Mouse (Mus musculus): ENCODE data around the gene Itih4. TPM values are rescaled to one million over a fixed set of nuclear protein-coding genes. Genes with fewer than 3 reads are reported as not detected.

Gene Itih4
- polyA plus RNA-seq (2012) = not detected in 2 replicates

GRCm38 (mm10) chr14:30886204-30886603 is at the start of gene Itih4:
Gene Itih4 (plus strand): TSS chr14:30886476.

DNA sequence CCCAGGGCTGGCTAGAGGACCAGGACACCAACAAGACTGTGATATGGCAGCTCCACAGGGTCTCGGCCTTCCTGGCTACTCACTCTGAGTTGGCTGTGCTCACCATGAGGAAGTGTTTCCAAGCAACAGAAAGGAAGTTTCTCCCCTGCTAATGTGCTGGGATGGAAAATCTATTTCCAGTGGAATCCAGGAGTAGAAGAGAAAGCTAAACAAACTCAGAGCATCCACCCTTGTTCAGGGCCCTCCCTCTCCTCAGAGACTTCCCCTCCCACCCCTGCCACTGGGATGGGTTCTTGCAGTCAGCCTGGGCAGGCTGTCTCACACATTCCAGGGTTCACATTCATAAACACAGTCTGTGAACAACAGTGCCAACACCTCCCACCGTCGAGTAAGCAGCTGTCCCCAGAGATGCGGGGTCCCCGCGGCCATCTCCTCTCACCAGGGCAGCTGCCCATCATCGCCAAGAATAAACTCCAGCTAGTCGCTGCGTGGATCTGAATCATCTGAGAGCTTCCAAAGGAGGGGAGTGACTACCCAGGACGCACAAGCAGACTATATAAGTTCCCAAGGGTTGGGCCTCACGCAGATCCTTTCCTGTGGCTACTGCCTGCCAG is 7.2 kb upstream of the Itih4 start, which contains the start of gene Mustn1:
TSS of gene Mustn1 (plus strand) at position 243 of the 614 bp plus-strand sequence.

DNA sequence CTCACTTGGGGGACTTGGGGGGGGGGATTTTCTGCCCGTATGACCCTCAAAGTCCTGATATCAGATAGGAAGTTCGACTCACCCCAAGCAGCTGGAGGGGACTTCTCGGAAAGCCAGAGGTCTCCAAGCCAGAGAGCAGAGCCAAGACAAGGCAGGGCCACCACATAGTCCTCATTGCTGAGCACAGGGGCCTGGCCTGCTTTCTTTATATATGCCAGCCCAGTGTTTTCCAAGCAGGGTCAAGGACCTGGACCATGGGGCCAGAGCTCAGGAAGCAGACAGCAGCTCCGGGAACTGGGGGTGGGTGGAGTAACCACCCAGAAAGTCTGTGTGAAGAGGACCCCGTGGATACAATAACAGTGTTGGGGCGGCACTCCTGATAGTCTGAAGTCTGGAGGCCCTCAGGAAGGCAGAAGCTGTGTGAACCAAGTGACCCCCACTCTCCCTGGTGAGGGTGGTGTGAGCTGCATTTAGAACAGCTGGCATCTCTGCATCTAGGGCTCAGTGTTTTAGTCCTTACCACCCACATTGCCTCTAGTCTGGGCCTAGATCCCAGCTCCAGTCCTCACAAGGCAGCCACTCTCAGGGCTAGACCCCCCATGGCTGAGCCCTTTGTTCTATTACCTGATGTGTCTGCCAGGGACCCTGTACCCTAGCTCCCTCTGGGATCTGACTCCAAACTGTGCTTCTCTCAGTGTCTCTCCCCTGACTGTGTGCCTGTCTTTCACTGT is 37.3 kb downstream of the Itih4 start, which contains the start of gene Itih3:
TSS of gene Itih3 (minus strand) at position 386 of the 731 bp plus-strand sequence.

DNA sequence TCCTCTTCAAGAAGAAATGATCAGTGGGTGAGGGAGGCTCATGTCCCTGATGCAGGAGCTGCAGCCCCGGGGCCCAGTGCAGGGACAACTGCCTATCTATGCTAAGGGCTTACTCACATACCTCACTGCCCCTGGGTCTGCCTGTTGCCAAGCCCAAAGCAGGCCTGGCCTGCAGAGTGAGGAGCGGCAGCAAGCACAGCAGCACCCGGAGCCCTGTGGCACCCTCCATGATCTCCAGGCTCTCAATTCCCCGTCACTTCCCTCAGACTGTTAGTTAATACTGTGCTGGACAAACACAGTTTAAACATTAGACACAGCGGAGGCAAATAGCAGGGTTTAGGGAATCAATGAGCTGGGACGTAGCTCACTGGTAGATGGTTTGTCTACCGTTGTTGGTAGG is 56.8 kb downstream of the Itih4 start, which contains the start of gene Itih1:
TSS of gene Itih1 (minus strand) at position 252 of the 400 bp plus-strand sequence.

DNA sequence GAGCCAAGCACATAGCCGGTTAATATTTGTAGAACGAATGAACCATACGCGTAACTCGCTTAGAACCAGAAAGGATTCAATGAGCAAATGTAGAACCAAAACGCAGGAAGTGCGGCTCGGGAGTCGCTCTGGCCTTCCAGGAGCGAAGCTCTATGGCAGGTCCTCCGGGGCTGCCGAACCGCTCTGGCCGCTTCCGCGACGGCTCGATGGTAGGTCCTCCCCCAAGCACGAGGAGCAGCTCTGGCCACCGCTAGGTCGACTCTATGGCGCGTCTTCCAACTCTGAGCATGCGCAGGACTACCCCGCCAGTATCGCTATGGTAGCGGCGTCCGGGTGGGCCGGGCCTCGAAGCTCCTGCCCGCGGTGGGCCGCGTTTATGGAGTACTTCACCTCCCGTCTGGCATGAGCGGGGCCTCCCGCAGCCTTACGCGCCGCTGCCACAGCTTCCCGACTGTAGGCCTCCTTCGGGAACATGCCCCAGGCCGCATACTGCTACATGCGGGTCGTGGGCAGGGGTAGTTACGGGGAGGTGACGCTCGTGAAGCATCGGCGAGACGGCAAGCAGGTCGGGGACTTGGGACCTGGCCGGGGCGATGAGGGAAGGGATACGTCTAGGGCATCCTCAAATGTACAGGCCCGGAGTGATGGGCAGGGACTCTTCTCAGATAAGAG is 65.0 kb downstream of the Itih4 start, which contains the start of gene Nek4:
TSS of gene Nek4 (plus strand) at position 224 of the 672 bp plus-strand sequence.

Other genes starting within 250 kb of the Itih4 start
- 4.5 and 5.6 TPM in 2 replicates for gene Rft1, start 232.1 kb upstream of the Itih4 start, polyA plus RNA-seq (2012)
- 2.3 and 2.8 TPM in 2 replicates for gene Sfmbt1, start 171.6 kb upstream of the Itih4 start, polyA plus RNA-seq (2012)
- gene Tmem110, start 60.9 kb upstream of the Itih4 start, polyA plus RNA-seq (2012) = 24.1 and 25.4 TPM in 2 replicates
- gene Mustn1, start 7.3 kb upstream of the Itih4 start, polyA plus RNA-seq (2012) = 0.40 and 0.62 TPM in 2 replicates
- gene Itih3, start 37.3 kb downstream of the Itih4 start, polyA plus RNA-seq (2012) = not detected in 2 replicates
- not detected in 2 replicates for gene Itih1, start 56.8 kb downstream of the Itih4 start, polyA plus RNA-seq (2012)
- gene Nek4, start 64.9 kb downstream of the Itih4 start, polyA plus RNA-seq (2012) = 3.4 and 3.9 TPM in 2 replicates
- 5.6 and 6.6 TPM in 2 replicates for gene Glt8d1, start 114.9 kb downstream of the Itih4 start, polyA plus RNA-seq (2012)
- gene Spcs1, start 115.2 kb downstream of the Itih4 start, polyA plus RNA-seq (2012) = 21.1 and 23.1 TPM in 2 replicates
- gene Pbrm1, start 132.7 kb downstream of the Itih4 start, polyA plus RNA-seq (2012) = 8.0 and 8.9 TPM in 2 replicates
- gene Gnl3, start 132.7 kb downstream of the Itih4 start, polyA plus RNA-seq (2012) = 25.0 and 35.7 TPM in 2 replicates
- gene Smim4, start 242.5 kb downstream of the Itih4 start, polyA plus RNA-seq (2012) = 56.0 TPM in 2 replicates
- 154 and 193 TPM in 2 replicates for gene Nt5dc2, start 244.6 kb downstream of the Itih4 start, polyA plus RNA-seq (2012)